Mouse (Mus musculus) left cerebral cortex, postnatal 36 days (tissue): ENCODE measurements at regions not wholly inside any gene's neighbourhood (a gene's known extent, or its start where the extent isn't known, plus 50 kb on each side); places are given as distances from the start of the nearest gene placed in this dataset.
A peak's percentile ranks its signal among the peaks of the same experiment; 100 is the strongest.

Source experiments
- DNase-seq, 2 experiments: peaks; one replicate each; pipeline ENCODE4 v3.0.0; 2021 to 2022; ENCODE audit warnings: low spot score in 2 of 2, mixed read lengths in 1 of 2
- intact Hi-C: fragments of 180-260 bp; cut with DNase I; formaldehyde crosslinking; loops from one replicate; pipeline ENCODE4 v1.15.1; 2025

- intact Hi-C loops: loop anchor here (10.0 kb wide), 1 partner anchor 235 kb away; no protein-coding TSS in a partner anchor
- no peak for DNase-seq
Measured at GRCm38 (mm10) chr17:88279656-88280055, 160.9 kb upstream of the Foxn2 start.

- intact Hi-C loops: loop anchor here (10.0 kb wide), 1 partner anchor 232 kb away; no protein-coding TSS in a partner anchor
- no peak for DNase-seq
Measured at GRCm38 (mm10) chr17:88282711-88283110, 157.8 kb upstream of the Foxn2 start.

DNA sequence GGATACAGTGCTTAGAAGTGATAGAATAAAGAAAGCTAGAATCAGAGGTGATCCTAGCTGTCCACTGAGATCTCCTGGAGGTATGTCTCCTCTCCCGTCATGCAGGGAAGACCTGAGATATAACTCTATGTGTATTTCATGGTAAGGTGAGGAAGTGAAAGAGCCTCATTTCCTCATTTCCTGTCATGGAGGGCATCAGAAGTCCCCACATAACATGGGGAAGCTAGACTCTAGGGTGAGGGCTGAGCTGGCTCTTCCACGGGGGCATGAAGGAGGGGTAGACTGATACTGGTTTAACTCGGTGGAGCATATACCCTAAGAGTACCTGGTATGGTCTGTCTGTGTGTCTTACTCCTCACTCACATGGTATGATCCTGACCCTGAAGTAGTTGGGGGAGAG, 156.0 kb upstream of the Foxn2 start:
- intact Hi-C loops: loop anchor here (10.0 kb wide), 1 partner anchor 230 kb away; no protein-coding TSS in a partner anchor
- no peak for DNase-seq

GRCm38 (mm10) chr17:88287861-88288260, 152.7 kb upstream of the Foxn2 start:
- no peak for DNase-seq
- intact Hi-C loops: loop anchor here (10.0 kb wide), 1 partner anchor 227 kb away; no protein-coding TSS in a partner anchor

GRCm38 (mm10) chr17:88297520-88297919, 143.0 kb upstream of the Foxn2 start:
- DNase-seq: no peak
- intact Hi-C loops: no loop called here

DNA sequence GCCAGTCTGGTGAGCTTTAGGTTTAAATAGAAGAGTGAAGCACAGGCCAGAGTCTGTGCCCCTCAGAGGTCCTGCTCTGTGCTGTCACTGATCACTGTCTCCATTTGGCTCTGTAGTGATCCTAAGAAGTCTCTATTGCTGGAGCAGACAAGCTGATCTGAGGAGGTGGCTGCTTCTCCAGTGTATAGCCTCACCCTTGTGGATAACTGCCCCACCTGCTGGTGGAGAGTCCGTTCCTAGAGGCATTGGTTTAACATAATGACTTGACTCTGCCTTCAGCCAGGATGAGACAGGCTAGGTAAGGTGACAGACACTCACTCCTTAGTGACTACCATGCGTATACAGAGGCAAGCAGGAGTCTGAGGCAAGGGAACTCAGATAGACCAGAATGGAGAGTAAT, 136.5 kb upstream of the Foxn2 start:
- no peak for DNase-seq
- intact Hi-C loops: no loop called here

- intact Hi-C loops: no loop called here
- no peak for DNase-seq
Measured at GRCm38 (mm10) chr17:88305165-88305564, 135.3 kb upstream of the Foxn2 start.

- no peak for DNase-seq
- intact Hi-C loops: no loop called here
Measured at GRCm38 (mm10) chr17:88306325-88306724, 134.2 kb upstream of the Foxn2 start.

DNA sequence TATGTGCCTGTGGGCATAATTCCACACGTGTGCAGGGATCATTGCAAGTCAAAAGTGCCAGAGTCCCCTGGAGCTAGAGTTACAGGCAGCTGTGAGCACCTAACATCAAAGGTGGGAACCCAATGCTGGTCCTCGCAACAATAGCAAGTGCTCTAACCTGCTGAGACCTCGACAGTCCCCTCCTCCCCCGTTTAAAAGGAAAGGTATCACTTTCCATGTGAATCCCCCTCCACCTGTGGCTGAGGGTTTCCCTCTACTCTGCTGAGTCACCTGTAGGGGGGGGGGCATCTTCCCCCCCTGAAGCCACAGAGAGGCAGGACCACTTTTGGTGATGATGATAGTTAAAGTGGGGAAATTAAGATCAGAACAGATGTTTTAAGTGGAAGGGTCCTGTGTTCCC, 133.4 kb upstream of the Foxn2 start:
- DNase-seq: no peak
- intact Hi-C loops: no loop called here

DNA sequence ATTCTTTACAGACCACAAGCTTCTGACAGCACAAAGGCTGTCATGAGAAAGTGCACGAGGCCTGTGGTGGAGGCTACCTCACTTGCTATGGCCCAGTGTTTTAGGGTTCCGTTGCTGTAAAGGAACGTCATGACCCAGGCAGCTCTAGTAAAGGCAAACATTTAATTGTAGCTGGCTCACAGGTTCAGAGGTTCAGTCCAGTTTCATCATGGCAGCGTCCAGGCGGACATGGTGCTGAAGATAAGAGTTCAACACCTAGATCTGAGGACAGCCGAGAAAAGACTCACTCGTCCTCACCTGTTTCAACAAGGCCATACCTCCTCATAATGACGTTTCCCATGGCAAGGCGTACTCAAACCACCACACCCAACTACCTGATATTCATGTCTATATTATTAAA, 132.7 kb upstream of the Foxn2 start:
- no peak for DNase-seq
- intact Hi-C loops: no loop called here

GRCm38 (mm10) chr17:88312876-88313275, 127.6 kb upstream of the Foxn2 start:
- no peak for DNase-seq
- intact Hi-C loops: no loop called here

DNA sequence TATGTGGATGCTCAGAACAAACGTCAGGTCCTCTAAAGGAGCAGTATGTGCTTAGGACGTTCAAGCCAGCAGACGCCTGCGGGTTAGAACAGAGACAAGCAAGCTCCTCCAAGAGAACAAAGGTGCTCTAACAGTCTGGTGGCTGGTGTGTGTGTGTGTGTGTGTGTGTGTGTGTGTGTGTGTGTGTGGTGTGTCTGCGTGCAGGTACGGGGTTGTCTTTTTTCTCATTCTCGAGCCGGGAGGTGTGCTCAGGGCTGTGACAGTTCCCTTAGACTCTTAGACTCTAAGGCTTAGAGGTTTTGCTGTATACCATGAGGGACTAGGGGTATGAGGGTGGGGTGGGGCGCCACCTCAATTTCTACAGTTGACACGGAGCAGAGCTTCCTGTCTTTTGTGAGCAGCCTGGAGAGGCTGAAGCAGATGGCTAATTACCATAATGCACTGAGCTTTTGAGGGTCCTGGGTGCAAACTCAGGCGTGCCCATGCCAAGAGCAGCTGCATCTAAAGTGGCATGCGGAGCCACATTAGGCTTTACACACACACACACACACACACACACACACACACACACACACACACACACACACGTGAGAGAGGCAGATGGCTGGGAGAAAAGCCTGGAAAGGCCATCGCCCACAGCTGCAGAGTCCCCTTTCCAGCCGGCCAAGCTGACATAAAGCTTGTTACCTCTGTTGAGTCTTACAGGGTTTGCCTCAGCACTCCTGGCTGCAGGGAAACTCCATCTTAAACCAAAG, 124.1 kb upstream of the Foxn2 start:
- intact Hi-C loops: no loop called here
- no peak for DNase-seq

DNA sequence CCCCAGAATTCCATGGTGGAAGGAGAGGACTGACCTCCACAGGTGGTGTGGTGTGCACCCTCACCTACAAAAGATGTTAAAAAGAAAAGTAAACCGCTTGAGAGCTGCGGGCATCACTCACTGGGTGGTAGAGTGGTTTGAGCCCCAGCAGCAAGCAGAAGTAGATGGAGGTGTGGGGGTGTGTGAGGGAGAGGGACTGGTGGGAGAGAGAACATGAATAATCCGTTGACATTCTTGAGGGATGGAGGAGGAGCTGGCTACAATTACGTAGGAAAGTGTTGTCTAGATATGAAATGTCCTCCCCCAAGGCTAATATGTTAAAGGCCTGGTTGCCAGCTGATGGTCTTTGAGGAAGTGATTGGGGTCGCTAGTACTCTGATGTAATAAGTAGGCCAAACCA, 123.2 kb upstream of the Foxn2 start:
- DNase-seq: no peak
- intact Hi-C loops: no loop called here

- intact Hi-C loops: no loop called here
- DNase-seq: no peak
Measured at GRCm38 (mm10) chr17:88317806-88318205, 122.7 kb upstream of the Foxn2 start.

GRCm38 (mm10) chr17:88318207-88318791, 122.2 kb upstream of the Foxn2 start:
- intact Hi-C loops: no loop called here
- DNase-seq: no peak

GRCm38 (mm10) chr17:88318936-88319335, 121.6 kb upstream of the Foxn2 start:
- no peak for DNase-seq
- intact Hi-C loops: no loop called here

DNA sequence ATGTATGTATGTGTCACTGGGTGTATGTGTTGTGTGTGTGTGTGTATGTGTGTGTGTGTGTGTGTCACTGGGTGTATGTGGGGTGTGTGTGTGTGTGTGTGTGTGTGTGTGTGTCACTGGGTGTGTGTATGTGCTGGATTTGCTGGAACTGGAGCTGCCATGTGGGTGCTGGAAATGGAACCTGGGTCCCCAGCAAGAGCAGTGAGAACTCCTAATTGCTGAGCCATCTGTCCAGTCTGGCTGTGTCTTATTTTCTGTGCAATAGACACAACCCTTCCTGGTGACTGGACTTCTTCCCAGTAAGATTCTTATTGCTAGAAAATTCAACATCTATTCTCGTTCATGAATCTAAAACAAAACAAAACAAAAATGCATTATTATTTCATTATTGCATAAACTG, 119.8 kb upstream of the Foxn2 start:
- DNase-seq: no peak

GRCm38 (mm10) chr17:88325326-88325909, 115.1 kb upstream of the Foxn2 start:
- intact Hi-C loops: no loop called here
- no peak for DNase-seq

More for the DNA sequence above, 119.8 kb upstream of the Foxn2 start:
- intact Hi-C loops: no loop called here

GRCm38 (mm10) chr17:88325910-88326739, 114.4 kb upstream of the Foxn2 start:
- intact Hi-C loops: no loop called here
- peak in 1 of 2 experiments; percentile 16 for DNase-seq

- intact Hi-C loops: no loop called here
- no peak for DNase-seq
Measured at GRCm38 (mm10) chr17:88326740-88327123, 113.8 kb upstream of the Foxn2 start.
